Mouse (Mus musculus): ENCODE data around the gene Sh2b1.
"Not testable (repeated sequence)": the region's sequence is repeated elsewhere in the genome, so short reads cannot be mapped to it uniquely, and the experiment has no call there.

Gene Sh2b1

DNA sequence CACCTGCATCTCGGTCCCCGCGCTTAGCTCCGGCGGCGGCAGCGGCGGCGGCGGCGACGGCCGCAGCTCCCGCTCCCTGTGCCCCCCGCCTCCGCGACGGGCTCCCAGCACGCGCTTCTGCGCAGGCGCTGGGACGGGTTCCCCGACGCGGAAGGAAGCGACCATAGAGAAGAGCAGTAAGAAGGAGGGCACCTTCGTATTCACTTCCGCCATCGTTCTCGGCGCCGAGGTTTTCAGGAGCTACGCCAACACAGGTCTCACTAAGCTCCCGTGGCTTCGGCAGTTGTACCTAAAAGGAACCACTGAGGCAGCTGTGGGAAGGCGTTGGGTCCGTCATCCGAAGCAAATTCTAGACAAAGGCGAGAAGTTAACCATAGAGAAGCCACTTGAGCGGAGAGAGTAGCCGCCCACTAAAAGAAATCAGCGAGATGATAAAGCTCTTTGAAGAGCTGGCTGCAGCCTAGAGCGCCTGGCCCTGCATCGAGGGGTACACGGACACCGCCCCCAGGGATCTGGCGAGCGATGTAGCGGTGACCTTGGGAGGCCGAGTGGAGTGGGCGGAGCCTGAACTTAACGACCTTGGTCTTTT is at the start of gene Sh2b1:
TSS of gene Sh2b1 (minus strand) at position 432 of the 589 bp plus-strand sequence.
- peak; percentile 91 to 93 for DNase-seq

DNA sequence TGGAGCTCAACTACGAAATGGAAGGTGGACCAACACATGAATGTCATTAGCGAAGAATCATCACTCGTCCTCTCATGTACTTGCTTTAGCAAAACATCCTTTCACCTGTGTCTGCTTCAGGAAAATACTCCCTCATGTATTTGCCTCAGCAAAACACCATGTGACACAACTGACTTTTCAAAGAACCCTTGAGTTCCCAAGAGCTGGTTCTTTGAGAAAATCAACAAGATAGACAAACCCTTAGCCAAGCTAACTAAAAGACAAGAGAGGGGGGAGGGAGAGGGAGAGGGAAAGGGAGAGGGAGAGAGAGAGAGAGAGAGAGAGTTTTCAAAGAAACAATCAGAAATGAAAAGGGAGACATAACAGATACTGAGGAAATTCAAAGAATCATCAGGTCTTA is 48.1 kb upstream of the Sh2b1 start:
- DNase-seq, result no peak

DNA sequence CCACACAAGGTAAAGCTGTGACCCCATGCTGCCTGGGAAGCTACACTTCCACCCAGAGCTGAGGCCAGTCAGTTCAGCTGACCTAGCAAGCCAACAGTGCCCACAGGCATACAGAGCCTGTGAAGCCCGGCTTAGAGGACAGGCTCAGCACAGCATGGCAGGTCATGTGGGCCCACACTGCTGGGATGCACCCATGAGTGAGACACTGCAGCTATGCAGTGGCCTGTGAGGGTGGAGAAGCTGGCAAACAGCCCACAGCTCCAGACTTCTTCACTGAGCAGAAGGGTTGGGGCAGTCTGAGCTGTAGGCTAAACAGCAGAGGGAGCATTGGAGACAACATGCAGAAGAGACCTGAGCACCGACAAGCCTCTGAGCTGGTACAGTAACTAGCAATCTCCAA is 44.3 kb upstream of the Sh2b1 start:
- DNase-seq, result no peak

DNA sequence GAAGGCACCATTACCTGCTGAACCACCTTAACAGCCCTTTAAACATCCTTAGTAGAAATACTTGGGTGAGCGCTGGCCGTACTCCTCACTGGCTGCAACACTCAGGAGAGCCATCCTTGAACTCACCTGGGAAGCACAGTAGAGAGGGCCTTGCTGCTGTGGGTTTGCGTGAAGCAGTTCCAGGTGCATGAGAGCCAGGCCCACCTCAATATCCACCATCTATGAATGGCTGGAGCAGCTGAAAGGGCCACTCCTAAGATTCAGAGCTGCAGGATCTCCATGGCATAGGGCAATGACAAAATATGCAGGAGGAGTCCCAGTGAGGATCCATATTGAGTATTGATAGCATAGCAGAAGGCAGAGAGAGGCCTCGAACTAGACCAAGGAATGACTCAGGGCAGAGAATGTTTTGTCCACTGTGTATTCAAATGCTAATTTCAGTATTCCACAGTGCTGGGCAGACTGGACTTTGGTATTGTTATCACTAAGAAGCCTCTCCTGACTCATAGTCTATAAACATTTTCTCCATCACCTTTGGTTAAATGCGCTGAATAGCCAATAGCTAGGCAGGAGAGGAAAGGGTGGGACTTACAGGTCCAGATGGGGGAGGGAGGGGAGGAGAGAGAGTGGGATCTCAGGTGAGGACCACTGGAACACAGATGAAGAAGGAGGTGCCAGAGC is 43.2 kb upstream of the Sh2b1 start:
- no peak for DNase-seq

DNA sequence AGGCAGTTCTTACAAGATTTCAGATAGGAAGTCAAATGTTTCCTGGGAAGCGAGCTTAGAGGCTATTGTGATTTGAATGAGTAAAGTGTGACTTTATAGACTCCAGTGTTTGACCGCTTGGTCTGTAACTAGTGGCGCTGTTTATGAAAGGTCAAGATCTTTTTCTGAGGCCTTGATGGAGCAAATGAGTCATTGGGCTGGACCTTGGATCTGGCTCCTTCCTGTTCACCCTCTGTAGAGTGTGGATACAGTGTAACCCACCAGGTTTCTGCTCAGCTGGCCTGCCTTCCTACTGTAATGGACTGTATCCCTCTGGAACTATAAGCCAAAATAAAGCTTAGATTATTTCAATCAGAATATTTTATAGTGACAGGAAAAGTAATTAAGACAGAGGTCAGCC is 36.1 kb upstream of the Sh2b1 start:
- no peak for DNase-seq

DNA sequence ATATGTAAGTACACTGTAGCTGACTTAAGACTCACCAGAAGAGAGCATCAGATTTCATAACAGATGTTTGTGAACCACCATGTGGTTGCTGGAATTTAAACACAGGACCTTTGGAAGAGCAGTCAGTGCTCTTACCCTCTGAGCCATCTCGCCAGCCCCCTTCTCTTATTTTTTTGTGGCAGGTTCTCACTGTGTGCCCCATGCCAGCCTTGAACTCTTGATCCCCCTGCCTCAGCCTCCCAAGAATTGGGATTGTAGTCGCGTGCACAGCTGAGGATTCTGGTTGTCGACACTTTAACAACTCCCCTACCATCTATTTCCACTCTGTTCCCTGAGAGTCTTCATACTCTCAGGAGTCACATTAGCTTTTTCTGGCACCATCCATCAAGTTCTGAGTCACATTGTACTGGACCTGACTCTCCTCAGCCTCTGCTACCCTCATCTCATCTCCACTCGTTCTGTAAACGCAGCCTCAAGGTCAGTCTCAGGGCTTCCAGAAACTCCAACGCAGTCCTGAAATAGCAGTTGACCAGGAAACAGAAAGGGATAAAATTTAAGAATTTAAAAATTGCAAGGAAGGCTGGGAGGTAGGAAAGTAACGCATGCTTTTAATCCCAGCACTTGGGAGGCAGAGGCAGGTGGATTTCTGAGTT is 32.0 kb upstream of the Sh2b1 start:
- no peak for DNase-seq

DNA sequence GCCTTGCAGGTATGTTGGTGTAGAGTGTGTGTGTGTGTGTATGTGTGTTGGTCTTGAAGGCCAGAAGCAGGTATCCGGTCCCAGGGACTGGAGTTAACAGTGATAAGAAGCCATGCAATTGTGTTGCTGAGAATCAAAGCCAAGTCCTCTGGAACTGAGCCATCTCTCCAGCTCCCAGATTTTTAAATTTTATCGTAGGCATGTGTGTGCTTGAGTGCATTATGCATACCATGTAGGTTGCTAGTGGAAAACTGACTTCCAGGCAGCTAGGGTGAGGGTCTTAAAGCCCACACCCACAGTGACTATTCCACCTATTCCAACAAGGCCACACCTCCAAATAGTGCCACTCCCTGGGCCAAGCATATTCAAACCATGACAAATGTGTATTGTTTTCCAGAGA is 29.7 kb upstream of the Sh2b1 start:
- DNase-seq, result no peak

DNA sequence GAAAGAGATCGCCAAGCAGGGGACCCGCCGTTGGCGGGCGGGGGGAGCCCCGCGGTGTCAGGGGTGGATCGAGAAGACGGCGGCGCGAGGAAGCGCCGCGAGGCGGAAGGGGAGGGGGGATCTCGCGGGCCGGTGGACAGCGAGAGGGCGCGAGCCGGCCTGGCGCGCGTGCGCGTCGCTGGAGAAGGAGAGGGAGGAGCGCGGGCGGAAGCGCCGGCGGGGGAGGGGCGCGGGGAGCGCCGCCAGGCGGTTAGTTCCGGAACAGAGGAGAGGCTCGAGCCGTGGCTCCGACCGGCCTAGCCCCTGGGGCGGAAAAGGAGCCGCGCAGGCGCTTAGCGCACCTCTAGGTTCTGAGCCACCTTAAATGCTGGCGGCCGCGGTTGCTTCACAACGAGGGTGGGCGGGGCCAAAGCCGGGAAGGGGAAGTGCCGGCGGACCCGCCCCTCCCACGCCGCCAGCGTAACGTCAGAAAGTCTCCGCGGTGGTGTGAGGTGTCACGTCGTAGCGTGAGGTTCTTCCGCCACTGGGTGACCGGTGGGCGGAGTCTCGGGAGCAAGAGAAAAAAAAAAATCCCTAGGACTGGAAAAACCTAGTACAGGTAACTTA is 28.2 kb upstream of the Sh2b1 start, which contains the start of gene Atxn2l:
TSS of gene Atxn2l (minus strand) at position 165 of the 606 bp plus-strand sequence.
- peak; percentile 99 for DNase-seq

DNA sequence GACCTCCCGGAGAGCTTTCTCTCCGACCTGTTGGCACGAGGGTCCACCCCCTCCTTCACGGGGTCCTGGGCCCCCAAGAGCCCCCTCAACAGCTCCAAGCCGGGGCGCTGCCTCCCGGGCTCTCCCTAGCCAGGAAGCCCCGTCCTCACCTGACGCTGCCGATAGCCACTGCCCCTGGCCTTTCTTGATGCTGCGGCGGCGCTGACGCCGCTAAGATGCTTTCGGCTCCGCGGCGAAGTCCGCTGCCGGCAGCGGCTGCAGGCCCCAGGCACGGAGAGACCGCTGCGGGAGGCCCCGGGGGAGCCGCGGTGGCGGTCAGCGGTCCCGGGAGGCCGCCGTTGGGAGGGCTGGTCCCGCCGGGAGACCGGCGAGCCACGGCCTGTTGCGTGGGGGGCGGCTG is 27.5 kb upstream of the Sh2b1 start:
- no peak for DNase-seq

DNA sequence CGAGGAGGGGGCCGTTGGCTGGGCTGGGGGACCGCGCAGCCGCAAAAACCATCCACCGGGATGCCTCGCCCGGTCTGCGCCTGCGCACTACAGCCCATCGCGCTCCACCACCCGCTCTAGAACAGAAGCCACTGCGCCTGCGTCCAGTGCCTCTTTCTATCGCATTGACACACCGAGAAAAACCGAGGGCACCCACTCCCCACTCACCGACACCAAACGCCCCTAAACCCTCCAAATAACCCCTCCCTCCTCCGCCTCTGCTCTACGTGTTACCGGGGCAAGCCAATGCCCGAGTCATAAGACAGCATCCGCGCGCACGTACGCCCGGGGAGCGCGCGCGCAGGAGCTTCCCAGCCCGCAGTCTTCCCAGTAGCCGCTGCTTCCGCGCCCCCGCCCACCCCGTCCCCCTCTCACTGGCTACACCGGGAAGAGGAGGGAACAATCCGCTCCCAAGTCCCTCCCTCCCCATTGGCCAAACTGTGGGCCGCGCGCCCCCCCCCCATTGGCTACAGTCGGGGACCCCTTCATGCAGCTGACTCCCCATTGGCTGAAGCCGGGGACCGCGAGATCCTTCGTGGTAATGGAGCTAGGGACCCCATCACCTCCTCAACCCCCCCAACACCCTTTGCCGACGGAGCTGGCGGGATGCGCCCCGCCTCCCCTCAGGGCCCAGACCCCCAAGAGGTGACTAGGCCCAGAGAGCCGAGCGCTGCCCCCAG is 27.0 kb upstream of the Sh2b1 start:
- peak; percentile 91 to 94 for DNase-seq

DNA sequence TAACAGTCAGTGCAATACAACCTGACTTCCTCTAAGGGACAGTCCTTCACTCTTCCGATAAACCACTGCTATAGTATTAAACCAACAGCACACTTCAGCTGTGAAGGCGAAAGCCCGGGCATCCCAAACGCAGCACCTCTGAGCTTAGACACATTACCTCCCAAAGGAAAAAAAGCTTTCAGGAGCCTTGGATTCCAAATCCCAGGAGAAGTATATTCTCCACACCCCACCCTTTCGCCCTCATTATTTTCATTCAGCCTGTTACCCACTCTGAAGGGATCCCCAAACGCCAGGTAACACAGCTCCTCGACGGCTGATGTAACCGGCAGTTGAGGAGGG is 26.4 kb upstream of the Sh2b1 start:
- DNase-seq, result no peak

DNA sequence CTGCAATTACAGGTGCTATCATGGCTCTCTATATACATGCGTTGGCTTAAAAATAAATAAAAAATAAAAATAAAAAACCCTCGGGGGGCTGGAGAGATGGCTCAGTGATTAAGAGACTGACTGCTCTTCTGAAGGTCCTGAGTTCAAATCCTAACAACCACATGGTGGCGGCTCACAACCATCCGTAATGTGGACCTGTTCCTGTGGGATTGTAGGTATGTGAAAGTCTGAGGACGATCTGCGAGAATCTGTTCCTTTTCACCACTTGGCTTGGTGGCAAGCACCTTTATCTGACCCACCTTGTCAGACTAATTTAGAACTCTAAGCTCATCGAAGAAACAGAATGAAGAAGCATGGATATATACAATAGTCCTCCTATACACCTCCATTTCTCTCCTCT is 24.2 kb upstream of the Sh2b1 start:
- no peak for DNase-seq

DNA sequence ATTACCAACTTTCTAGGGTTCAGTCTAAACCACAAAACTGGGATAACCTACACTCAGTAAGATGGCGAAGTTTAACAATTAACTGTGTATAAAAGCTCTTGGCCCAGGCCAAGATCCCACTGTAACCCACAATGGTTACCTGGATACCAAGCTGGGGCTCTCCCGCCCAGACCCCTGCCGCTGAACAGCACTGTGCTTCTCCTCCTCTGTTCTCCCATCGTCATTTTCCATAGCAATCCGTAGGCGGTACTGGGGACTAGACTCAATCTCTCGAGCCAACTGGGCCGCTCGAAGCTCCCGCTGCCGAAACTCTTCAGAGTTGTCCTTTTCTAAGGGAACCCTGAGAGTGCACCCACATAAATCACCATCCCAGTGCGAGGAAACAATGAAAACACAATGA is 22.7 kb upstream of the Sh2b1 start:
- no peak for DNase-seq

DNA sequence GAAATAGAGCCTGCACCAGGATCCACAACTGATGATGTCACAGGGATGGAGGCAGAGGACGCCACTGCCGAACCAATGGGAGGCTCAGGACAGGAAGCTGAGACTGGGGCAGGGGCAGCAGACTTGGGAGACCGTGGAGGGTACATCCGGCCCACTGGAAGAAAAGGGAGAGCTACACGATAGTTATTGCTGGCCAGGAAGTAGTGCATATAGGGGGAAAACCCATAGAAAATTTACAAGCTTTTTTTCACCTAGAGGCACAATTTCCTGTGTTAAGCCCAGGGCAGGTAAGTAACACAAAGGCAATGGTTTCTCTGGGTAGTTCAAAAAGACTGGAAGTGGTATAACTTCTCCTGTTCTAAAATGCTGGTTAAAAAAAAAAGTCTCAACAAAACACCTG is 21.3 kb upstream of the Sh2b1 start:
- DNase-seq, result no peak

DNA sequence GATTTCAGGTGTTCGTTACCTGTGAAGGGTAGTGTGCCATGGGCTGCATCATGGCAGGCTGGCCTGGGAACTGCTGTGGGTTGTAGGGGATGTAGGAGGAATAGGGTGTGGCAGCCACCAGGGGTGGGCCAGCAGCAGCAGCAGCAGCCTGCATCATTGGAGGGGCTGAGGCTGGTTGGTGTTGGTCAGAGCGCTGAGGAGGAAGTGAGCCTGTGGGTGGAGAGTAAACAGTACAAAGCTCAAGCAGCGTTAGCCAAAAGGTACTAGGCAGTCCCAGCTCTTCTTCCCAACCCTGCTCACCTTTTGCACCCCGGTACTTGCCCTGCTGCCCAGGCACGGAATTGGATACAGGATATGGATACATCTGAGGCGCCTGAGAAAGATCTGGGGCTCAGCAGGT is 18.9 kb upstream of the Sh2b1 start:
- no peak for DNase-seq

DNA sequence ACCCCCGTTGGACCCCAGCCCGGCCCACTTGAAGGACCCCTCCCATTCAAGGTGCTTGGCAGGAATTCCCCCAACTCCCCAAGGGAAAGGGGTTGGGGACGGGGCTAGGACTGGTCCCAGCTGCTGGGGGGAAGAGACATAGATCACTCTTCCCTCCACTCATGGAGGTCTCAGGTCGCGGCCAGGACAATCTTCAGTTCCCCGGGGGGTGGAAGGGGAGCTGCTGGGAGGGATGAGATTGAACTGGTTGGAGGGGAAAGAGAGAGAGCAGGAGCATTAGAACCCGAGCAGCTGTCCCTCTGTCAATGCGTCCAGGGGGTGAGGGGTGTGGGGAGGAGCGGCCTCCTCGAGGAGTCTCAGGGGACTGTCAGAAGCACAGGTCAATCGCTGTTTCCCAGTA is 16.7 kb upstream of the Sh2b1 start:
- no peak for DNase-seq

DNA sequence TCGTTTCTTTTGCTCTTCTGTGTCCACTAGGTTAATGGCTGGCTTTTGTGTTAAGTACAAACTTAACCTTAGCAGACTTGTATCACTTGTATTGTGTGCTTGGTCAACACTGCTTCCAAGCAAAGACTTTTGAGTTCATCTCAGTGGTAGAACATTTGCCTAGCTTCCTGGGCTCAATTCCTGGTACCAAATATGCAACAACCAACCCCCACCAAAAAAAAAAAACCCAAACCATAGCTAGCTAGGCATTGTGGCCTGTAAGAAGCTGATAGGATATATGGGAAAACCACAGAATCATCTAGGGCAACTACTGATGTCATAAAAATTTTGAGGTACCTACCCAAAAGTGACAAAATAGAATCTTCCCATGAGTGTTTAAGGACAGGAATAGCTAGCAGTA is 15.8 kb upstream of the Sh2b1 start:
- DNase-seq, result no peak

DNA sequence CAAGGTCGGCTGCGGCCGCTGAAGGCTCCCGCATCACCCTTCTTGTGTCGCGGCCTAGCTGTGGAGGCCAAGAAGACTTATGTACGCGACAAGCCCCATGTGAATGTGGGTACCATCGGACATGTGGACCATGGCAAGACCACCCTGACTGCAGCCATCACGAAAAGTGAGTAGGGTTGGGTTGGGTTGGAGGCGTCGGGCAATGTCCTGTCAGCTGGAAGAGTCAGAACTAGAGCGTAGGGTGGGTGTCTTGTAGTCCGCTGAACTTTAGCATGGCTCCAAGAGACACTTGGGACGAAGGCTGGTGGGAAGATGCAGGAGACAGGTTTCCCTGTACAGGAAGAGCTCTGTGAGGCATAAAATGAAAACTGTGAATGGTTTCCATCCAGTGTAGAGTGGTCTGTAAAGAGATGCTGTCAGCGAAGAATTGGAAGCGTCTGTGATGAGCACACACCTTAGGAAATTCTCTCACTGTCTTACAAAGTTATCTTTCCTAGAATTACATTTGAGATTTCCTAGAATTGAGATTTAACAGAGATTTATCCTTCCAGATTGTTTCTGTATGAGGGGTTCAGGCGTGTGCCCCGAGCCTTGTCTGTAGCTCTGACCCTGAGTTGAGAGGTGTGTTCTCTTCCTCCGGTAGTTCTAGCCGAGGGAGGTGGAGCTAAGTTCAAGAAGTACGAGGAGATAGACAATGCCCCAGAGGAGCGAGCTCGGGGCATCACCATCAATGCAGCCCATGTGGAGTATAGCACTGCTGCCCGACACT is 12.6 kb upstream of the Sh2b1 start:
- DNase-seq, result not testable (repeated sequence)

DNA sequence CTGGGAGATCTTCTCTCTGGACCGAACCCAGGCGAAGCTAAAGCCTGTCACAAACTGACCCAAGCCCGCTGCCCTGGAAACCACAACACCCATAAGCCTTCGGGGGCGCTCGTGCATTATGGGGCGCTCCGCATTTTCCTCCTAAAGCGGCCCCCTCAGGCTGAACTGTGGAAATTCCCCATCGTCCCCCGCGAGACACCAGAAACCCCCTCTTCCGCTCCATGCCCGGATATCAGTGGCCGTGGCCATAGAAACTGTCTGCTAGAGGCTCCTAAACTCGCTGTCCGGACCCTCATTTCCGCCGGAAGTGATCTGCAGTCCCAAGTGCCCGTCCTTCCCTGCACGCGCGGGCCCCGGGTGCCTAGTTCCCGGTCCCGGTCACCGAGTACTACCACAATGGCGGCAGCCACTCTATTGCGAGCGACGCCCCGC is 11.8 kb upstream of the Sh2b1 start, which contains the start of gene Tufm:
TSS of gene Tufm (plus strand) at position 310 of the 432 bp plus-strand sequence.
- DNase-seq, result peak; percentile 90 to 93

DNA sequence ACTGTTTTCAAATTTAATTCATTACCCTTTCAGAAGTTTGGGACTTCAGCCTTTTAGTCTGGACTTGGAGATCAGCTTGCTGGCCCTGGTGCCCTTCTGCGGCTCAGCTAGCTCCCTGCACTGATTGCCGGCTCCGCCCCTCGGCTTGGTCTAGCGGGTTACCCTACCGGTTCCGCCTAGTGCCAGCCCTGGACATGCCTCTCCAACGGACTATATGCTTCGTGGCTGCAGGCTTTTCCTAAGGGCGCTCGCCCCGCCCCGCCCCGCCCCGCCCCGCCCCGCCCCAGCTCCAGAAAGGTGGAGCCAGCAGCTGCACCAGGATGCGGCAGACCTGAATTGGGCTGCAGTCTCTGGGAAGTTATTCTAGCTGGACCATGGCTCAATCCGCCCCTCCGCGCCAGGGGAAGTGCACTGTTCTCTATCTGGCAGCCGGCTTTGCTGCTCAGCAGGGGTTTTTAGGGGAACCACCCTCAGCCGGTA is 7.2 kb upstream of the Sh2b1 start:
- DNase-seq, result peak; percentile 49 to 60

DNA sequence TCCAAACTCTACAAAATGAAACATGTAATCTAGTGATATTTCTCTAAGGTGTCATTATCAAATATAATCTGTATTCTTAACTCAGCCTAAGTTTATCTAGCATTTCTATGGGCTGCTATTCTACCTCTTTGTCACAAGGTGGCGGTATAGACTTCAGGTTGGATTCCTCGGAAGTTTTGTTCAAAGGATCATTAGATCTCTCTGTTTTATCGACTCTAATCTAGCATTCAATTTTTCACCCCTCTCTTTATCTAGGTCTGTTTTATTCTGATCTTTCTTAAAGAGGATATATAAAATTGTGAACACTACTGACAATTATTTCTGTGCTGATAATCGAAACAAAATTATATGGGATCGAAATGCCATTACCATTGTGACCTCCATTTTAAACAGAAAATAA is 6.5 kb upstream of the Sh2b1 start:
- DNase-seq, result no peak

DNA sequence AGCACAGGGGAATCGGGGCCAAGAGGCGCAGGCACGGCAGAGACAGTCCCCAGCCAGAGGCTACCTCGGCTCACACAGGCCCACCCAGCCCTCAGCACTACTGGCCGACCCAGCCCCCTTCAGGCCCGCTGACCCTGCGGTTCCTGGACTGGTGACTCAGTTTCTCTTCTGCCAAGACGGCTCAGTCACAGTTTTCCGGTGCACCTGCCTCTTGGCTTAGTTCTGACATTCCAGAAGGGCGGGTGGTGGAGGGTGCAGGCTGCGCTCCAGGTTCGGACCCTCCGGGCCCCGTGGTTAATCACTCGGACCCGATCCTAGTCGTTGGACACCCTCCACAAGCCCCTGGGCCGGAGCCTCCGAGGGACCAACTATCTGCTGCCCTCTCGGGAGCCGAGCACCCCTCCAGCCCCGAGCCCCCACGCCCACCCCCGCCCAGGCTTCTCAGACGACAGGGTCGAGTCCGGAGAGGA is 703 bp downstream of the Sh2b1 start:
- DNase-seq, result no peak
